Mouse (Mus musculus) forelimb bud, embryonic 11.5 days (tissue): ENCODE data around the gene Tmub1.

Source experiments
- DNase-seq: peaks from one replicate; pipeline ENCODE4 v3.0.0-alpha.2; 2012; ENCODE audit warnings: low read depth, low spot score

Tmub1 gene

DNA sequence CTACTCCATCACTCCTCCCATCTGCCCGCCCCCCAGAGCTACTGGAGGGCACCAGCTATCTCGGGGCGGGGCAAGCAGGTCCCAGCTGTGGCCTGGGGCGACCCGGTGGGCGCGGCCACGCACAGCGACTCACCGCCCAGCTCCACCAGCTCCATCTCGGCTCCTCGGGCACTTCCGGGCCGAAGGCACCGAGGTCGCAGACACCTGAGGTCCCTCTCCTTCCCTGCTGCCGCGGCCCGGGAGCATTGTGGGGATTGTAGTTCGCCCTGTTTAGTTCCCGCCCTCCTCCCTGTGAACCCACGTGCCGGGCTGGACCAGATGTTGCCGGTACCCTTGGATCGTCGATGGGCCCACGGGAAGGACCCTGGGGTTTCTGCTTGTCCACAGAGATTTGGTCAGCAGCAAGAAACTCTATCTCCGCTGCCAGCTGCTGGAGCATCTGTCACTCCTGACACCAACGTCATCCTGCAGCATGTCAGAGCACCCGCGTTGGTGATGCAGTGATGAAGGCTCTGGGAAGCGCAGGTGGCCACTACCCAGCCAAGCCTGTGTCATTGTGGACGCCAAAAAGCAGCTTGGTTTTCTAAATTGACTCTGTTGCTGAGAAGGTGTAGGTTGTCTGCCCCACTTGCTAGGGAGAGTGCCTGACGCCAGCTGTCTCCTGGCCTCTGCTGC, at the start of gene Tmub1:
Tmub1 (minus strand) TSS at position 231 of the 675 bp plus-strand sequence.
- peak; percentile 84 for DNase-seq

DNA sequence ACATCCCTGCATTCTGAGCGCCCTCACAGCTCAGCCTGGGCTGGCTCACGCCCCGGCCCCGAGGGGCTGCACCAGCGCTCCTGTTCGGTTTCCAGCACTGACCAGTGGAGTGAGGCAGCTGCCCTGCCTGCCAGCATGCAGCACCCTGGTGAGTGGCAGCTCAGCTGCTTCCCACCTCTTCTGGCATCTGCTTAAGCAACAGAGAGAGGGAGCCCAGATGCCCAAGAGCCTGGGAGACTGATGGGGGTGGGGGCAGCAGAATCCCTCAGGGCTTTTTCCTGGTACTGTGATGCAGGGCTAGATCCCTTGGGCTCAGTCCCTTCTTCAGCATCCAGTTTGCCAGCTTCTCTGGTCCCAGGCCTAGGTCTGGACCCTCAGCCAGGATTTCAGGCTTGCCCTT, 49.1 kb upstream of the Tmub1 start:
- no peak for DNase-seq

- DNase-seq = no peak
These were observed 47.4 kb upstream of the Tmub1 start for GRCm38 (mm10) chr5:24495019-24495418.

DNA sequence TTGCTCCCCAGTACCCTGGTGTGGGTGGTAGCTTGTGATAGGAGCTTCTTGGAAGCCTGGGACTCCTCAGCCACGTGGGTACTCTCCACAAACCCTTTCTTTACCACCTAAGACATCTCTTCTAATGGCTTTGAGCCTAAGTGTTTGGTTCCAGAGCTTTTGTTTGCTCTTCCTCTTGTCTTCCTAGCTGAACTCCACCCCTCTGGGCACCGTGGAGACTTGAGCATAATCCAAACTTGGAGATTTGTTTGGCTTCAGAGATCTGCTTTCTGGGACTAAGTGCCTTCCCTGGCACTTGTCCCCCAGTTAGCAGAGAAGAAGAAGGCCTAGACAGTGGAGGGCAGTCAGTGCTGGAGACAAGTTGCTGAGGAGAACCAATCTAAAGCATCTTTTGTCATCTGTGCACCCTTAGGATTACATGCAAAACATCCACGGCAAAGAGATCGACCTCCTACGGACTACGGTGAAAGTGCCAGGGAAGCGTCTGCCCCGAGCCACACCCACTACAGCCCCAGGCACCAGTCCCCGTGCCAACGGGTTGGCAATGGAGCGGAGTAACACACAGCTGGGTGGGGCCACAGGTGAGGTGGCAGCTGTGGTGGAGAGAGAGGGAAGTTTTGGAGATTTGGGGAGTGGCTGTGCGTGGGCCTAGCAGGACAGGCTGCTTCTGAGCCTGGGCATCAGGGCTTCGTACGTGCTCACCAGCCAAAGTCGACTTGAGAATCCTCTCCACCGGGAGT, 45.1 kb upstream of the Tmub1 start:
- no peak for DNase-seq

DNA sequence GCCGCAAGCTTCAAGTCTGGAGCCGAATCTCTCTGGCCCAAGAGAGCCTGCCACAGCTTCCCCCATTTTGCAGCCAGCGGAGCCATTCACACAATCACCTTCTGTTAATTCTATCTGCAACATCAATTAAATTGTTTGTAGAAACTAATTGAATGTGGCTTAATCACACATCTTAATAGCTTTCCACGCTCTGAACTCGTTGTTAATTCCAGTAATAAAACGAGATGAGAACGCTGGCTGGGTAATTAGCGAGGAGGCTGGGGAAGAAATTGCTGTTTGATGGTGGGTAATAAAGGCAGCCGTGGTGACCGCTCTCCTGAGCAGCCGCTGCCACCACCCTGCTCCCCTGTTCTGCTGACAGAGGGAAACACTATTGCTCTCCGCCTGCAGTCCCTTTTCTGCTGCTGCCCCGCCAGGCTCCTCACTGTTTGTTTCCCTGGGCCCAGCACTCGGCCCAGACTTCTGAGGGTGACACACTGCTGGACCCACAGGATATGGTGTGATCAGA, 42.8 kb upstream of the Tmub1 start:
- DNase-seq = no peak

GRCm38 (mm10) chr5:24486738-24487137, 39.1 kb upstream of the Tmub1 start:
- DNase-seq = no peak

DNA sequence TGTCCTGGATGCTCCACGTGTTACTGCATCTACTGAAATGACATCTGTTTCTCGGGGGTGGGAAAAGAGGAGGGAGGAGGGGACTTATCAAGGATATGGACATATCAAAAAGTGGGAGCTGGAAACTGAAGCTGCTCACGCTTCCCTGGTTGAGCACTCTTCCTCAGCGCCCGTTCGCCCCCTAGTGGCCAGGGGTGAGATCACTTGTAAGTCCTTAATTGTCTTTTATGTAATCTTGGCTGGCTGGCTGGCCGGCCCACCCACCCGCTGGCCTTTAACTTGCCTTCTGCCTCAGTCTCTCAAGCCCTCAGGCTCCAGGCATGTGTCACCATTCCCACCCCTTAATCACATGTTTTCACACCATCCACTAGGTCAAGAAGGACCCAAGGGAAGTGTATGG, 38.4 kb upstream of the Tmub1 start:
- peak; percentile 85 for DNase-seq

GRCm38 (mm10) chr5:24484963-24485362, 37.3 kb upstream of the Tmub1 start:
- no peak for DNase-seq

DNA sequence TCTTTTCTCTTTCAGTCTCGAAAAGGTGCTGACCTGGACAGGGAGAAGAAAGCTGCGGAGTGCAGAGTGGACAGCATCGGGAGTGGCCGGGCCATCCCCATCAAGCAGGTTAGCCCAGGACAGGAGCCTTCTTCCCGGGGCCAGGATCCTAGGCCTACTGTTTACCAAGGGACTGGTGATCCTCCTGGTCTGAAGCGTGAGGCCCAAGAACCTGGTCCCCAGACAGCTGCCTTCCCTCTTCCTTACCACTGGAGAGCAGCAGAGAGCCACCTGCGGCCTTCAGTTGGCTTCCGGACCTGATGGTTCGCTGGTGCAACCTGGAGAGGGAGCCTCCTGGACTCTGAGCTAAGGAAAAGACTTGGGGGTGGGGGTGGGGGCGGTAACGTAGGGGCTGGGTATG, 35.7 kb upstream of the Tmub1 start:
- peak; percentile 83 for DNase-seq

GRCm38 (mm10) chr5:24482247-24483079, 34.8 kb upstream of the Tmub1 start:
- no peak for DNase-seq

GRCm38 (mm10) chr5:24481647-24482046, 34.0 kb upstream of the Tmub1 start:
- peak; percentile 83 for DNase-seq

- DNase-seq = no peak
These were observed 30.3 kb upstream of the Tmub1 start for GRCm38 (mm10) chr5:24477909-24478308.

DNA sequence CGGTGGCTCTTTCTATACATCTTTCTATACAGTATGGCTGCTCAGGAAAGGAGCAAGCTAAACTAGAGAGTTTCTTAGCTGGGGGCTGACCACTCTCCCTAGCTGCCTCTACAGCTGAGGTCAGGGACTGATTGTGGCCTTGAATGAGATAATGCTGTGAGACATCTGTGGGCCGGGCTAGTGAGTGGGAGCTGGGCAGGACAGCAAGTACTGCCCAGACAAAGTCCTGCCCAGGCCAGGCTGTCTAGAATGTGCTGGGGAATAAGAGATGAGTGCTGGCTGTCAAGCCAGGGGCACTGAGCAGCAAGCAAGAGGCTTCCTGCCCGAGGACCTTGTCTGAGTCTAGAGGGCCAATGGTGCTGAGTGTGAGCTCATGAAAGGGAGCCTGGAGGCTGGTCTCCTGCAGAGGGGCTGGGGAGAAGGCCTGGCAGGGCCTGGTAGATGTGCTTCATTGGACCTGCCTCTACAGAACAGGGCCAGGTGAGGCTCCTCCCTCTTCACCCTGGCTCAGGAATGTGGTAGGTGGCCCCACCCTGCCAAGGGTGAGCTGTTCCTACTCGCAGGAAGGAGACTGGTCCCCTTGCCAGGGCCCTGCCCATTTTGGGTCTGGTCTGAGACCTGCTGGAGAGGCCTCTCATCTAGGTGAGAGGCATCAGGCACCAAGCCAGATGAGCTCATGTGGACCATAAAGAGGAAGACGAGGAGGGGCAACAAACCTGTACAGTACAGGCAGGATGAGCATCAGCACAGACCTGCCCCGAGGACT, 28.0 kb upstream of the Tmub1 start:
- no peak for DNase-seq

- DNase-seq = no peak
These were observed 27.1 kb upstream of the Tmub1 start for GRCm38 (mm10) chr5:24474723-24475261.

GRCm38 (mm10) chr5:24474025-24474722, 26.5 kb upstream of the Tmub1 start:
- DNase-seq = no peak

DNA sequence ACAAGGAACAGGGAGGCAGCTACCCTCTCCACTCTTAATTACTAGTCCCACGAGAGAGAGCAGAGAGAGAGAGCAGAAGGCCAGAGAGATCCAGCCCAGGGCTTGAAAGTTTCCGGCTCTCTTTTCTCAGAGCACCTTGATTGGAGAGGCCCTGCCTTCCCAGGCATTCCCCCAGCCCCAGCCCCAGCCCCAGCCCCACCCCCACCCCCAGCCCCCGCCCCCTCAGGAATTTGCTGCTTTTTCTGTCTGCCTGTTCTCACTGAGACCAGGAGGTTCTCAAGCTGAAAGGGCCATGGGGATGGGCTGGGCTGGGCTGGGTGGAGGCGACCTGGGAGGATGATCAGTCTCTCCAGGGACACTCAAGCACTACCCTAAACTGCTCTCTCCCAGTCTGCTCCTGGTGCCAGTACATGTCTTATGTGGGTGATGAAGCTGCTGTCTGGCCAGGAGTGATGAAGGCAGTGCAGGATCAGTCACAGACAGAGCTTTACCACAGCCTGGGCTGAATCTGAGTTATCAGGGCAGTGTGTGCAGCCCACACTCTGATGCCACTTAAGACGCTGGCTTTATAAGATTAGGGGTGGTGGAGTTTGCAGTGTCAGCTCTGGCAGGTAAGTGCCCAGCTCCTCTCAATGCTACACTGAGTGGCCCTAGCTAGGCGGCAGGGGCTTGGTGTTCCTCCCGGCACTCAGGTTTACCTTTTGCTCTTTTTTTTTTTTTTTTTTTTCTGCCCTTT, 25.4 kb upstream of the Tmub1 start:
- no peak for DNase-seq

GRCm38 (mm10) chr5:24470600-24470999, 22.9 kb upstream of the Tmub1 start:
- DNase-seq = peak; percentile 78

- DNase-seq = no peak
These were observed 19.1 kb upstream of the Tmub1 start for GRCm38 (mm10) chr5:24466762-24467161.

DNA sequence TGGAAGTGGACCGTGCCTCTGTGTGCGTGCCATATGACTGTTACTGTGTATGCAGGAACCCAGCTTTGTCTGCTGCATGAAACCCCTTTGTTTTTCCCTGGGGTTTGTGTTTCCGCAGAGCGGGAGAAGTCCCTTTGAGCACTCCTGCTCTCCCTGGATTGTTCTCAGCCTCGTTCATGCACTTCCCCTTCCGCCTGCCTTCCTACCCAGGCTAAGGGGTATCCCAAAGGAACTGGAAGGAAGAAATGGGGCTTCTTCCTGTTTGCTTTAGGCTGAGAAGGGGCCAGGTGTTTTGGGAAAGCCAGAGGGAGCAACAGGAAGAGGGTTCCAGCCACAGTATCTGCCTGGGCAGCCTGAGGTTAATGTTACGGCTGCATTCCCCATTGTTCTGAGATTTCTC, 8.0 kb upstream of the Tmub1 start:
- no peak for DNase-seq

GRCm38 (mm10) chr5:24455076-24455475, 7.4 kb upstream of the Tmub1 start:
- DNase-seq = no peak
